ENCODE assay signal across 20 mouse cellular contexts in the genomic region with DNA sequence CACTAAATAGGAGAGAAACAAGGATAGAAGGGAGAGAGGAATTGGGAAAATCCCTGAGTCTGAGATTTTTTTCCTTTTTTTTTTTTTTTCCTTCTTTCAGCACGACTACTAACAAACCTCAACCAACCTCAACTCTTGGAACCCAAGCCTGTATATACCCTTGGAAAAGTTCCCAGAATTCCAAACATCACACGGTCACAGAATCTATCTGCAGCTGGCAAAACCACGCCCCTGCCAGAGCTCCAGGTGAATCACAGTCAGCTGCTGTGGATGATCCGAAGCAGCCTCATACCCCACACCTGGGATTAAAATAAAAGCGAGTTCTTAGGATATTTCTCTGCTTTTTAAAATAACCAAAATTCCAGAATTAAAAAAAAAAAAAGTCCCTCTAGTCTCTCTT. TPM values are rescaled to one million over a fixed set of nuclear protein-coding genes. Genes with fewer than 3 reads are reported as not detected.
A peak's percentile ranks its signal among the peaks of the same experiment; 100 is the strongest.
DNase-seq lines count a peak whose midpoint lies in the region; ATAC-seq and TF ChIP-seq lines count a peak whose summit lies in the region.
"Had no signal": no experiment of that assay in that cellular context is flagged by ENCODE, and none has a peak within 500 bp of the region (broad histone marks: within the 10 kb centered on the region; RNA-seq: fewer than 3 reads in every experiment).

No protein-coding gene starts in this region.

- TF ChIP-seq EP300 in heart, postnatal 0 days (IDR thresholded peaks at IDR 0.05; ENCODE audit: low read depth) = no peak

- H3K27me3 ChIP-seq in heart, postnatal 0 days (ENCODE audit: control insufficient read depth, insufficient read depth, low read length) = 0 out of 2 replicates have a peak, but pooled peaks cover 5% of the 10 kb centered on the region
- peaks cover 20% of the 10 kb centered on the region; the same call in 1 of the 2 replicates for H3K27me3 ChIP-seq in liver, embryonic 12.5 days (replicated peaks)
- peaks cover 2% of the 10 kb centered on the region; the same call in 1 of the 2 replicates for H3K27me3 ChIP-seq in liver, embryonic 11.5 days (replicated peaks; ENCODE audit: control insufficient read depth, insufficient read depth, low read length)
- no peaks in the 10 kb centered on the region; the same call in none of the 2 replicates for H3K27me3 ChIP-seq in liver, embryonic 16.5 days (ENCODE audit: control insufficient read depth, insufficient read depth, low read depth, low read length)
- peaks cover 36% of the 10 kb centered on the region for H3K27me3 ChIP-seq in forebrain, embryonic 14.5 days (replicated peaks; ENCODE audit: control insufficient read depth, insufficient read depth, low read length)

- ATAC-seq in heart, postnatal 0 days (ENCODE audit: insufficient read depth, low read depth) = no peak
- no peak for ATAC-seq in liver, embryonic 12.5 days
- ATAC-seq in liver, embryonic 11.5 days (replicated peaks; ENCODE audit: low FRiP score) = no peak
- no peak for ATAC-seq in liver, embryonic 16.5 days (ENCODE audit: low read depth)
- no peak for ATAC-seq in forebrain, embryonic 14.5 days
- ATAC-seq: forebrain, embryonic 13.5 days had no signal

- H3K36me3 ChIP-seq in heart, postnatal 0 days (replicated peaks; ENCODE audit: control insufficient read depth, insufficient read depth, low read length) = peaks cover 12% of the 10 kb centered on the region
- peaks cover 28% of the 10 kb centered on the region for H3K36me3 ChIP-seq in liver, embryonic 12.5 days
- peaks cover 17% of the 10 kb centered on the region for H3K36me3 ChIP-seq in liver, embryonic 11.5 days (ENCODE audit: control insufficient read depth, insufficient read depth, low read length)
- H3K36me3 ChIP-seq in liver, embryonic 16.5 days (ENCODE audit: control insufficient read depth, insufficient read depth) = peaks cover 14% of the 10 kb centered on the region
- H3K36me3 ChIP-seq in forebrain, embryonic 14.5 days (ENCODE audit: control insufficient read depth, insufficient read depth, low read length) = no peaks in the 10 kb centered on the region
- H3K36me3 ChIP-seq: neural tube, embryonic 12.5 days had no signal

- H3K9ac ChIP-seq in heart, postnatal 0 days (replicated peaks; ENCODE audit: low read depth, low read length) = 0 out of 2 replicates have a peak overlapping the region, but pooled peaks have one; percentile 27
- H3K9ac ChIP-seq in liver, embryonic 12.5 days = peak overlapping the region; percentile 64; the same call in 1 of the 2 replicates
- H3K9ac ChIP-seq in liver, embryonic 11.5 days (ENCODE audit: low read depth, low read length) = no peak overlapping the region
- no peak overlapping the region for H3K9ac ChIP-seq in liver, embryonic 16.5 days (ENCODE audit: low read depth, low read length)
- no peak overlapping the region for H3K9ac ChIP-seq in forebrain, embryonic 14.5 days (ENCODE audit: low read length)
- H3K9ac ChIP-seq: neural tube, embryonic 12.5 days had no signal

- 29% methylated on average over 5 of the region's 5 CpGs for WGBS in heart, postnatal 0 days
- WGBS in liver, embryonic 12.5 days (ENCODE audit: insufficient replicate concordance) = 36% methylated on average over 5 of the region's 5 CpGs
- WGBS in liver, embryonic 11.5 days = 48% methylated on average over 5 of the region's 5 CpGs
- WGBS in liver, embryonic 16.5 days (ENCODE audit: insufficient replicate concordance) = 37% methylated on average over 5 of the region's 5 CpGs
- WGBS in forebrain, embryonic 14.5 days = 52% methylated on average over 5 of the region's 5 CpGs

- DNase-seq in heart, postnatal 0 days (ENCODE audit: low spot score) = no peak
- no peak for DNase-seq in heart, postnatal 36 days
- DNase-seq in liver, embryonic 11.5 days (ENCODE audit: low spot score) = no peak
- peak; percentile 84 for DNase-seq in MN1 (ENCODE audit: low spot score)
- no peak for DNase-seq in adrenal gland, adult 8-10 months
- DNase-seq in forebrain, embryonic 14.5 days (ENCODE audit: low spot score) = no peak
- DNase-seq: adrenal gland, adult 2 months; cerebellum, adult 11-12 months; right cerebral cortex, postnatal 4 days had no signal

- peaks cover 28% of the 10 kb centered on the region for H3K4me1 ChIP-seq in heart, postnatal 0 days (ENCODE audit: control insufficient read depth, insufficient read depth)
- peaks cover 77% of the 10 kb centered on the region for H3K4me1 ChIP-seq in liver, embryonic 12.5 days
- peaks cover 48% of the 10 kb centered on the region for H3K4me1 ChIP-seq in liver, embryonic 11.5 days (replicated peaks; ENCODE audit: control insufficient read depth, insufficient read depth, low read length)
- H3K4me1 ChIP-seq in liver, embryonic 16.5 days (ENCODE audit: control insufficient read depth, low read depth, low read length) = peaks cover 38% of the 10 kb centered on the region
- H3K4me1 ChIP-seq in forebrain, embryonic 14.5 days (ENCODE audit: control insufficient read depth, insufficient read depth, low read length) = peaks cover 4% of the 10 kb centered on the region; the same call in 1 of the 2 replicates

- no peaks in the 10 kb centered on the region for H3K9me3 ChIP-seq in heart, postnatal 0 days (replicated peaks; ENCODE audit: control insufficient read depth, low read length)
- no peaks in the 10 kb centered on the region for H3K9me3 ChIP-seq in liver, embryonic 12.5 days (replicated peaks)
- no peaks in the 10 kb centered on the region for H3K9me3 ChIP-seq in liver, embryonic 11.5 days (ENCODE audit: control insufficient read depth, low read length)
- no peaks in the 10 kb centered on the region for H3K9me3 ChIP-seq in liver, embryonic 16.5 days (replicated peaks; ENCODE audit: control insufficient read depth, low read length)
- H3K9me3 ChIP-seq in forebrain, embryonic 14.5 days (replicated peaks; ENCODE audit: control insufficient read depth, low read length) = no peaks in the 10 kb centered on the region
- H3K9me3 ChIP-seq: forebrain, embryonic 13.5 days; G1E; limb, embryonic 15.5 days; neural tube, embryonic 12.5 days had no signal

- H3K4me3 ChIP-seq in heart, postnatal 0 days (ENCODE audit: low read depth, low read length) = 0 out of 2 replicates have a peak overlapping the region, but pooled peaks have one; percentile 35
- H3K4me3 ChIP-seq in liver, embryonic 12.5 days = no peak overlapping the region
- H3K4me3 ChIP-seq in liver, embryonic 11.5 days (ENCODE audit: low read depth, low read length) = no peak overlapping the region
- H3K4me3 ChIP-seq in liver, embryonic 16.5 days (ENCODE audit: low read depth, low read length) = no peak overlapping the region
- no peak overlapping the region for H3K4me3 ChIP-seq in forebrain, embryonic 14.5 days (ENCODE audit: low read depth, low read length)
- H3K4me3 ChIP-seq: forebrain, embryonic 13.5 days; neural tube, embryonic 12.5 days had no signal

- intact Hi-C loops in heart, postnatal 36 days (cut with DNase I) = loop anchor here (2.0 kb wide), 1 partner anchor 26 kb away; no protein-coding TSS in a partner anchor

- no peak overlapping the region for H3K27ac ChIP-seq in heart, postnatal 0 days (ENCODE audit: low read depth)
- 0 out of 2 replicates have a peak overlapping the region, but pooled peaks have one; percentile 37 for H3K27ac ChIP-seq in liver, embryonic 12.5 days
- H3K27ac ChIP-seq in liver, embryonic 11.5 days (ENCODE audit: low read depth, low read length) = no peak overlapping the region
- no peak overlapping the region for H3K27ac ChIP-seq in liver, embryonic 16.5 days (ENCODE audit: low read length)
- H3K27ac ChIP-seq in forebrain, embryonic 14.5 days (ENCODE audit: low read depth, low read length) = no peak overlapping the region
- H3K27ac ChIP-seq: forebrain, embryonic 13.5 days; neural tube, embryonic 12.5 days had no signal

- no peak for TF ChIP-seq CTCF in heart, postnatal 0 days (IDR thresholded peaks at IDR 0.05; ENCODE audit: low read depth)

- no peak overlapping the region for H3K4me2 ChIP-seq in heart, postnatal 0 days (ENCODE audit: low read depth, low read length)
- peak overlapping the region; percentile 72 for H3K4me2 ChIP-seq in liver, embryonic 12.5 days
- no peak overlapping the region for H3K4me2 ChIP-seq in liver, embryonic 11.5 days
- H3K4me2 ChIP-seq in liver, embryonic 16.5 days (ENCODE audit: low read depth, low read length) = peak overlapping the region; percentile 58
- H3K4me2 ChIP-seq in forebrain, embryonic 14.5 days (ENCODE audit: low read length) = no peak overlapping the region

RNA-seq across cellular contexts. Expression of a gene that starts 18.2 kb away (rescaled TPM):
- total RNA-seq in heart, postnatal 0 days (2014; rRNA removed; ENCODE audit: low replicate concordance) = not detected in 2 replicates
- not detected in 2 replicates for polyA plus RNA-seq in heart, postnatal 0 days (2015; fragmentation: Nextera tagmentation; extraction: Ambion mirVana)
- total RNA-seq in heart, postnatal 36 days (2021) = not detected
- not detected in 2 replicates for polyA plus RNA-seq in liver, embryonic 12.5 days (2016; fragmentation: Nextera tagmentation; extraction: Ambion mirVana)
- polyA plus RNA-seq in liver, embryonic 11.5 days (2014; fragmentation: Nextera tagmentation; extraction: Ambion mirVana) = not detected in 2 replicates
- not detected in 2 replicates for polyA plus RNA-seq in liver, embryonic 16.5 days (2015; fragmentation: Nextera tagmentation; extraction: Ambion mirVana)
- not detected for total RNA-seq in adrenal gland, adult 8-10 months (2022)
- not detected in 2 replicates for polyA plus RNA-seq in forebrain, embryonic 14.5 days (2014; fragmentation: Nextera tagmentation; extraction: Ambion mirVana)
- total RNA-seq: adrenal gland, adult 2 months; G1E; gastrocnemius, postnatal 4 days; megakaryocyte-erythroid progenitor cell, adult 5-6 weeks had no signal
- polyA plus RNA-seq: adrenal gland, adult 2 months; CD4-positive, CD25-positive, alpha-beta regulatory T cell, adult 4 months; forebrain, embryonic 13.5 days; G1E; heart, embryonic 16.5 days; kidney, embryonic 16.5 days; neural tube, embryonic 12.5 days had no signal

RNA-seq across cellular contexts. Expression of a gene that starts 34.0 kb away (rescaled TPM):
- 8.4 and 23.1 TPM in 2 replicates for total RNA-seq in heart, postnatal 0 days (2014; rRNA removed; ENCODE audit: low replicate concordance)
- 13.9 and 14.4 TPM in 2 replicates for polyA plus RNA-seq in heart, postnatal 0 days (2015; fragmentation: Nextera tagmentation; extraction: Ambion mirVana)
- 10 to 100 TPM; 21.4 to 23.0 TPM for total RNA-seq in heart, postnatal 36 days (2021)
- polyA plus RNA-seq in liver, embryonic 12.5 days (2016; fragmentation: Nextera tagmentation; extraction: Ambion mirVana) = 48.7 and 49.1 TPM in 2 replicates
- polyA plus RNA-seq in liver, embryonic 11.5 days (2014; fragmentation: Nextera tagmentation; extraction: Ambion mirVana) = 41.3 and 44.2 TPM in 2 replicates
- polyA plus RNA-seq in liver, embryonic 16.5 days (2015; fragmentation: Nextera tagmentation; extraction: Ambion mirVana) = 17.8 and 19.0 TPM in 2 replicates
- total RNA-seq in adrenal gland, adult 8-10 months (2022) = 10 to 100 TPM; 38.4 to 55.0 (median 47.0) TPM
- 24.8 and 26.9 TPM in 2 replicates for polyA plus RNA-seq in forebrain, embryonic 14.5 days (2014; fragmentation: Nextera tagmentation; extraction: Ambion mirVana)

Comparison
In these comparisons a context has a peak if more than half of its experiments do, and no peak if none do; other contexts are left out.
1. H3K4me2 ChIP-seq: peak in liver, embryonic 12.5 days (single experiment) and liver, embryonic 16.5 days (single experiment); none in heart, postnatal 0 days (single experiment), liver, embryonic 11.5 days (single experiment) and forebrain, embryonic 14.5 days (single experiment).
2. H3K9ac ChIP-seq: peak in heart, postnatal 0 days (single experiment) and liver, embryonic 12.5 days (single experiment); none in liver, embryonic 11.5 days (single experiment), liver, embryonic 16.5 days (single experiment) and forebrain, embryonic 14.5 days (single experiment).